Mouse (Mus musculus): Measurements from ENCODE around the gene Htr3a. TPM values are rescaled to one million over a fixed set of nuclear protein-coding genes. Genes with fewer than 3 reads are reported as not detected.

Htr3a gene
- polyA plus RNA-seq, 1 experiment from 2014 or later = 1.1 TPM

DNA sequence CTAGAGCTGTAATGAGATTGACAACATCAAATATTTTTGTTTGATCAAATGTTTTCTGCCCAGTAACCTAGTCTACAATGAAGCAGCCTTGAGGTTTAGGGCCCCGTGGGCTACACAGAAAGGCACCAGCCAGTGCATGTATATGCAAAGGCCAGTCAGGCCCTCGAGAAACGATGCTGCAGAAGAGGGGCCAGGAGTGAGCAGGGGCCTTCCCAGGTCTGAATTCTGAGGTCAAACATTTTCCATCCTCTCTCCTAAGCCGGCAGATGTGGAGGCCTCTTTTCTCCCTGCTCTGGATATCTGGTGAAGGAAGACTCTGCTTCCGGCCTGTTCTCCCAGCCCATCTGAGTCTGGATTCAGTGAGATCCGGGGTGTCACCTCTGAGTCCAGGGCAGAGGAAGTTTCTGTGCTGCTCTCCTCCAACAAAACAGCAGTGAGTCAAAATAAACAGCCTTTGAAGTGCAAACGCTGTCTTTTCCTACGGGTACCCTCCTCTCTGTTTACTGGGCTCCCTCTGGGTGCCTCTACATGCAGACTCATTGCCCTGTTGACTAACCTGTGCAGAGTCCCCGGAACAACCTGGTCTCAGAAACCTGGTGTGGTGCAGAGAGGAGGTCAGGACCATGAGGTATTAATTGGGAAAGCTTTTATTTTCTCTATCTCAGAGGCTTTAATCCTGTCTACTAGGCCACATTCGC is 50.9 kb downstream of the Htr3a start:
- DNase-seq (ENCODE audit: low spot score) = no peak
- H3K27ac ChIP-seq = no peak overlapping the region
- no peaks in the 10 kb centered on the region for H3K9me3 ChIP-seq (ENCODE audit: control insufficient read depth, low read length)
- no peaks in the 10 kb centered on the region for H3K27me3 ChIP-seq (ENCODE audit: control insufficient read depth, insufficient read depth, low read length)
- H3K4me3 ChIP-seq (replicated peaks; ENCODE audit: low read length) = no peak overlapping the region
- ATAC-seq (ENCODE audit: low FRiP score) = no peak
- H3K36me3 ChIP-seq (replicated peaks; ENCODE audit: control insufficient read depth, insufficient read depth) = no peaks in the 10 kb centered on the region
- no peaks in the 10 kb centered on the region for H3K4me1 ChIP-seq (replicated peaks; ENCODE audit: control insufficient read depth, insufficient read depth, low read length)
- H3K4me2 ChIP-seq (replicated peaks) = no peak overlapping the region
- WGBS = 24% methylated on average over 10 of the region's 10 CpGs
- no peak overlapping the region for H3K9ac ChIP-seq

DNA sequence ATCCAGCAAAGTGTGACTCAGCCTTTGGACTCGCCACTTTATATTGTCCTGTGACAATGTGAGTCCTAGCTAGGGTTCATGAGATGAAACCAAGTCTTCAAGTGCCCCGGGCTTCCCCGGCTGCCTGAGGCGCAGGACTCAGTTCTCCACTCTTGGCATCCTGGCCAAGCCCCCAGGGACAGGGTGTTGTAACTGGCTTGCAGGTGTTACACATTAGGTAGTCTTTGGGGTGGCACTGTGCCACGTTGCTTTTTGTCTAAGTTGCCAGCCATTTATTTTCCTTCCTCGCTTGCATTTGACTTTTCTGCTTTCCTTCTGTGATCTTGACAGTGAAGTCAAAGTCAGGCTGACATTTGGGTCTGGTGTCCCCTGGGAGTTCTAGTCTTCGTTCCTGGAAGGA is 53.0 kb downstream of the Htr3a start:
- no peak overlapping the region for H3K4me3 ChIP-seq (replicated peaks; ENCODE audit: low read length)
- ATAC-seq (ENCODE audit: low FRiP score) (no peak), DNase-seq (ENCODE audit: low spot score) (no peak)
- H3K27me3 ChIP-seq (ENCODE audit: control insufficient read depth, insufficient read depth, low read length) = no peaks in the 10 kb centered on the region
- no peak overlapping the region for H3K27ac ChIP-seq
- H3K4me2 ChIP-seq (replicated peaks) = no peak overlapping the region
- H3K9ac ChIP-seq = no peak overlapping the region
- H3K36me3 ChIP-seq (replicated peaks; ENCODE audit: control insufficient read depth, insufficient read depth) = no peaks in the 10 kb centered on the region
- H3K4me1 ChIP-seq (replicated peaks; ENCODE audit: control insufficient read depth, insufficient read depth, low read length) = no peaks in the 10 kb centered on the region
- no peaks in the 10 kb centered on the region for H3K9me3 ChIP-seq (ENCODE audit: control insufficient read depth, low read length)
- WGBS = 84% methylated on average over 7 of the region's 7 CpGs

DNA sequence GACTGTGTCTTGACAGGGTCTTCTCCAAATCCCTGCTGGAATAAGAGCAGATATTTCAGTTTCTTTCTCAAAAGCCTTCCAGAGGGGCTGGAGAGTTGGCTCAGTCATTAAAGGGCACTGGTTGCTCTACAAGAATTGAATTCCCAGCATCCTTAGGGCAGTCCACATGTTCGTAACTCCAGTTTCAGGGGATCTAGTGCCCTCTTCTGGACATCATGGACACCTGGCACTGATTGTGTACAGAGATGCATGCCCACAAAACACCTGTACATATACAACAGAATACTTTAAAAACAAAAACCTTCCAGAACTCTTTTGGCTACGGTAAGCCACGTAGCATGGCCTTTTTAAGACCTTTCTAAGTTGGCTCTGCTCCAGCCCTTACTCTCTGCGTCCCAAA is 54.7 kb downstream of the Htr3a start:
- Histone ChIP-seq H3K4me3 (replicated peaks; ENCODE audit: low read length) (no peak overlapping the region), H3K9me3 (ENCODE audit: control insufficient read depth, low read length) (no peaks in the 10 kb centered on the region), H3K4me1 (replicated peaks; ENCODE audit: control insufficient read depth, insufficient read depth, low read length) (no peaks in the 10 kb centered on the region), H3K4me2 (replicated peaks) (no peak overlapping the region), H3K27me3 (ENCODE audit: control insufficient read depth, insufficient read depth, low read length) (no peaks in the 10 kb centered on the region), H3K36me3 (replicated peaks; ENCODE audit: control insufficient read depth, insufficient read depth) (no peaks in the 10 kb centered on the region), H3K27ac (no peak overlapping the region), H3K9ac (no peak overlapping the region)
- DNase-seq (ENCODE audit: low spot score) (no peak), ATAC-seq (ENCODE audit: low FRiP score) (no peak)
- 85% methylated on average over 4 of the region's 4 CpGs for WGBS

GRCm38 (mm10) chr9:48849531-48849930 is 61.4 kb downstream of the Htr3a start:
- Histone ChIP-seq H3K9me3 (ENCODE audit: control insufficient read depth, low read length) (no peaks in the 10 kb centered on the region), H3K27ac (no peak overlapping the region), H3K4me1 (replicated peaks; ENCODE audit: control insufficient read depth, insufficient read depth, low read length) (no peaks in the 10 kb centered on the region), H3K4me3 (replicated peaks; ENCODE audit: low read length) (no peak overlapping the region), H3K9ac (no peak overlapping the region), H3K4me2 (replicated peaks) (no peak overlapping the region), H3K27me3 (ENCODE audit: control insufficient read depth, insufficient read depth, low read length) (no peaks in the 10 kb centered on the region), H3K36me3 (replicated peaks; ENCODE audit: control insufficient read depth, insufficient read depth) (no peaks in the 10 kb centered on the region)
- ATAC-seq (ENCODE audit: low FRiP score) = no peak
- 90% methylated on average over 5 of the region's 5 CpGs for WGBS
- DNase-seq (ENCODE audit: low spot score) = no peak

Other genes starting within 250 kb of the Htr3a start
- 5.3 and 6.0 TPM in 2 replicates for gene Zbtb16, start 74.9 kb downstream of the Htr3a start, polyA plus RNA-seq (2014; fragmentation: Nextera tagmentation; extraction: Ambion mirVana)
- gene Htr3b, start 53.9 kb upstream of the Htr3a start, polyA plus RNA-seq (2014; fragmentation: Nextera tagmentation; extraction: Ambion mirVana) = 0.13 and 0.14 TPM in 2 replicates
- gene Usp28, start 74.3 kb upstream of the Htr3a start, polyA plus RNA-seq (2014; fragmentation: Nextera tagmentation; extraction: Ambion mirVana) = 31.7 and 36.4 TPM in 2 replicates
- 25.1 and 27.8 TPM in 2 replicates for gene Zw10, start 144.5 kb upstream of the Htr3a start, polyA plus RNA-seq (2014; fragmentation: Nextera tagmentation; extraction: Ambion mirVana)
- 0.96 and 2.2 TPM in 2 replicates for gene Tmprss5, start 170.2 kb upstream of the Htr3a start, polyA plus RNA-seq (2014; fragmentation: Nextera tagmentation; extraction: Ambion mirVana)

Data from hindbrain, embryonic 14.5 days (tissue).